Mouse (Mus musculus): ENCODE measurements around the gene Cbx2.

The Cbx2 gene

GRCm38 (mm10) chr11:119035686-119036165 is 13.0 kb downstream of the Cbx2 start:
- peaks cover 1% of the 10 kb centered on the region for H3K27me3 ChIP-seq (ENCODE audit: control insufficient read depth, insufficient read depth, low read length, poor library complexity, severe bottlenecking)
- no peak for DNase-seq (ENCODE audit: low read depth, low spot score)
- peaks cover 3% of the 10 kb centered on the region for H3K36me3 ChIP-seq (ENCODE audit: control insufficient read depth, insufficient read depth, low read length, poor library complexity, severe bottlenecking)

DNA sequence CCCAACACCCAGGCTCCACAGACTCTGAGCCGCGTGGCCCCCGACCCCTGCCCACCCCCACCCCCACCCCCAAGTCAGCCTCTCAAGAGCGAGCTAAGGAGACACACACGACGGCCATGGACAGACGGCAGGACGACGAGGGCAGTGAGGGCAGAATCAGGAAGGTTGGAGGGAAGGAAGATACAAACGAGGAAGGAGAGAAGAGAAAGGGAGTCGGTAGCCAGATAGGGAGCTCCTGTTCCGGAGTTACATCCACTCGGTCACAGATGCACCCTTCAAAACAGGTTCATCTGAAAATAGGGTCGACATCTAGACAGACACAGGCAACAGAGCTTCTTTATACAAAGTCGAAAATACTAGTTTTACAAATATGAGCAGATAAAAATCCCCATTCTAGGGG is 13.7 kb downstream of the Cbx2 start:
- peaks cover 3% of the 10 kb centered on the region for H3K36me3 ChIP-seq (ENCODE audit: control insufficient read depth, insufficient read depth, low read length, poor library complexity, severe bottlenecking)
- DNase-seq (ENCODE audit: low read depth, low spot score): no peak
- peaks cover 1% of the 10 kb centered on the region for H3K27me3 ChIP-seq (ENCODE audit: control insufficient read depth, insufficient read depth, low read length, poor library complexity, severe bottlenecking)

- no peak for DNase-seq (ENCODE audit: low read depth, low spot score)
- Histone ChIP-seq H3K27me3 (ENCODE audit: control insufficient read depth, insufficient read depth, low read length, poor library complexity, severe bottlenecking) (peaks cover 1% of the 10 kb centered on the region), H3K36me3 (ENCODE audit: control insufficient read depth, insufficient read depth, low read length, poor library complexity, severe bottlenecking) (peaks cover 3% of the 10 kb centered on the region)
Observed at GRCm38 (mm10) chr11:119036934-119037779, 14.4 kb downstream of the Cbx2 start.

- Histone ChIP-seq H3K27me3 (ENCODE audit: control insufficient read depth, insufficient read depth, low read length, poor library complexity, severe bottlenecking) (peaks cover 1% of the 10 kb centered on the region), H3K36me3 (ENCODE audit: control insufficient read depth, insufficient read depth, low read length, poor library complexity, severe bottlenecking) (peaks cover 3% of the 10 kb centered on the region)
- no peak for DNase-seq (ENCODE audit: low read depth, low spot score)
Observed at GRCm38 (mm10) chr11:119037780-119038401, 15.1 kb downstream of the Cbx2 start.

- peaks cover 1% of the 10 kb centered on the region for H3K27me3 ChIP-seq (ENCODE audit: control insufficient read depth, insufficient read depth, low read length, poor library complexity, severe bottlenecking)
- peaks cover 3% of the 10 kb centered on the region for H3K36me3 ChIP-seq (ENCODE audit: control insufficient read depth, insufficient read depth, low read length, poor library complexity, severe bottlenecking)
- DNase-seq (ENCODE audit: low read depth, low spot score): no peak
Observed at GRCm38 (mm10) chr11:119038744-119039484, 16.2 kb downstream of the Cbx2 start.

DNA sequence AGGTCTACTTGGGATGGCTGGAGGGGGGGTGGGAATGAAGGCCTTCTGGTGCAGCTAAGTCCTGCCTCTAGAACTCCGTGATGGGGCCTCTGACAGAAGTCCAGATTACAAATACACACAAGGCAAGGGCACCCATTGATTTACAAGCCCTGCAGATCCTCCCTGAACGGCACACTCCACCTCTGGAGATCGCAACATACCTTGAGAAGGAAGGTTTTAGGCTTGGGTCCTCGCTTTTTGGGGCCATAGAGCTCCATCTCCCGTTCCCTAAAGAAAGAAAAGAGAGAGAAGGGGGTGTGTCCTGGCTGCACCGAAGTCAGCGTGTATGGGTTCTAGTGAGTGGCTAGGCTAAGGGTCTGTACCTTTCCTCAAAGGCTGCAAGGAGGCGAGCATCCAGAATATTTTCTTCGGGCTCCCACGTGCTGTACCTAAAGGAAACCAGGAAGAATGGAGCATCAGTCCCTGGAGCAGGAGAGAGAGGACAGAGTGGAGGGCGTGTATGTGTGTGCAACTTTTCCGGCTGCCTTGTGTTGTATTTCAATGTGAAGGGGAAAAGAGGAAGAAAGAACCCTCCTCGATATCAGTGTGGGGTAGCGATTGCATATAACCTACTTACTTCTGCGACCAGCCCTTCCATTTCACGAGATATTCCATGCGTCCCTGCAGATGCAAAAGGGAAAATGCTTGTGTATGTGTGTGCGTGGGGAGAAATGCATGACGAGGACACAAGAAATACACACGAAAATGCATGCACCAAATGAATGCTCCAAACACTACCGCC is 17.2 kb downstream of the Cbx2 start:
- Histone ChIP-seq H3K36me3 (ENCODE audit: control insufficient read depth, insufficient read depth, low read length, poor library complexity, severe bottlenecking) (peaks cover 3% of the 10 kb centered on the region), H3K27me3 (ENCODE audit: control insufficient read depth, insufficient read depth, low read length, poor library complexity, severe bottlenecking) (peaks cover 6% of the 10 kb centered on the region)
- DNase-seq (ENCODE audit: low read depth, low spot score): no peak

DNA sequence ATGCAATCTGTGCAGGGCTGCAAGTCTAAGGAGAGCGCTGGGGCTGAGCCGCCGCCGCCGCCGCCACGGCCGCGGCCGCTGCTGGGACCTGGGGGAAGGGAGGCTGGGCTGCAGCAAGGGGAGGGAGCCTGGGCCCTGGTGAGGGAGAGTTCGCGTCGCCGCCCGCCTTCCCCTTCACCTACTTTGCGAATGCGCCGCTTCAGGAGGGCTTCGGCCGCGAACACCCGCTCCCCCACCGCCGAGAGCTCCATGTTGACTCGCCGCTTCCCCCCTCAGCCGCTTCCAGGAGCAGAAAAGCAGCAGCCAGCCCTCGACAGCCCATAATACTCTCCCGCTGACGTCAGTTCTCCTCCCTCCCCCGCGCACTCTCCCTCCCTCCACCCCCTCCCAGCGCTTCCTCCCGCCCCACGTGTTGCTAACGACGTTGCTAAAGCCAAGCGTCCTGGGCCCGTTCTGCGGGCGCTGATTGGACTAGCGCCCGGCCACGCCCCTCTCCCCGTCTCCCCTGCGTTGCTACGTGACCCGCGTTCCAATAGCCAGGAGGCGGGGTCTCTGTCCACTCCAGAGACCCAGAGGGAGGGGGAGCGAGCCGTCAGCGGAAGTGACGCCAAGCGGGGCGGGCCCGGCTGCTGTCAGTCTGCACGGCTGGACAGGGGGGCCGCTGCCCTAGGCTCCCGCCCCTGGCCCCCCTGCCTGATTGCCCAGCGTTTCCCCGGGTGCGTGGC is 18.0 kb downstream of the Cbx2 start, which contains the start of gene Cbx8:
Gene Cbx8 (minus strand): TSS at position 370 of the 725 bp plus-strand sequence.
- peaks cover 3% of the 10 kb centered on the region for H3K36me3 ChIP-seq (ENCODE audit: control insufficient read depth, insufficient read depth, low read length, poor library complexity, severe bottlenecking)
- DNase-seq (ENCODE audit: low read depth, low spot score): peak; percentile 99
- peaks cover 6% of the 10 kb centered on the region for H3K27me3 ChIP-seq (ENCODE audit: control insufficient read depth, insufficient read depth, low read length, poor library complexity, severe bottlenecking)

DNA sequence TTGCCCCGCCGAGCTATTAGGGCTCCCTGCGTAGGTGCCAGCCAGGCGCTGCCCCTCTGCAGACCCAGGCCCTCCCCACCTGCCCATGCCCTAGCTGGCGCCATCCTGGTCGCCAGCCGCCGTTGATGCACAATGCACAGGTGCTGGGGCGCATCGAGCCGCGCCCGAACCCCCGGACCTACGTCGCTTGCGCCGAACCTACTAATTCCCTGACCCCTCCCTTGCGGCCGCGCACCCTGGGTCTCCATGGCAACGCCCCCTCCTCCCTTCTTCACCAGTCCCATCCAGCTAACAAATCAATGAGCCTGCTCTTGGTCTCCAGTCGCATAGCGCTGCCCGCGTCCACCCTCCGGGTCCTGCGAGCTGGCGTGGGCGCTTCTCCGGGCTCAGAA is 18.6 kb downstream of the Cbx2 start:
- Histone ChIP-seq H3K27me3 (ENCODE audit: control insufficient read depth, insufficient read depth, low read length, poor library complexity, severe bottlenecking) (peaks cover 6% of the 10 kb centered on the region), H3K36me3 (ENCODE audit: control insufficient read depth, insufficient read depth, low read length, poor library complexity, severe bottlenecking) (peaks cover 3% of the 10 kb centered on the region)
- DNase-seq (ENCODE audit: low read depth, low spot score): no peak

GRCm38 (mm10) chr11:119041750-119042465 is 19.1 kb downstream of the Cbx2 start:
- Histone ChIP-seq H3K36me3 (ENCODE audit: control insufficient read depth, insufficient read depth, low read length, poor library complexity, severe bottlenecking) (peaks cover 3% of the 10 kb centered on the region), H3K27me3 (ENCODE audit: control insufficient read depth, insufficient read depth, low read length, poor library complexity, severe bottlenecking) (peaks cover 6% of the 10 kb centered on the region)
- DNase-seq (ENCODE audit: low read depth, low spot score): peak; percentile 67

DNA sequence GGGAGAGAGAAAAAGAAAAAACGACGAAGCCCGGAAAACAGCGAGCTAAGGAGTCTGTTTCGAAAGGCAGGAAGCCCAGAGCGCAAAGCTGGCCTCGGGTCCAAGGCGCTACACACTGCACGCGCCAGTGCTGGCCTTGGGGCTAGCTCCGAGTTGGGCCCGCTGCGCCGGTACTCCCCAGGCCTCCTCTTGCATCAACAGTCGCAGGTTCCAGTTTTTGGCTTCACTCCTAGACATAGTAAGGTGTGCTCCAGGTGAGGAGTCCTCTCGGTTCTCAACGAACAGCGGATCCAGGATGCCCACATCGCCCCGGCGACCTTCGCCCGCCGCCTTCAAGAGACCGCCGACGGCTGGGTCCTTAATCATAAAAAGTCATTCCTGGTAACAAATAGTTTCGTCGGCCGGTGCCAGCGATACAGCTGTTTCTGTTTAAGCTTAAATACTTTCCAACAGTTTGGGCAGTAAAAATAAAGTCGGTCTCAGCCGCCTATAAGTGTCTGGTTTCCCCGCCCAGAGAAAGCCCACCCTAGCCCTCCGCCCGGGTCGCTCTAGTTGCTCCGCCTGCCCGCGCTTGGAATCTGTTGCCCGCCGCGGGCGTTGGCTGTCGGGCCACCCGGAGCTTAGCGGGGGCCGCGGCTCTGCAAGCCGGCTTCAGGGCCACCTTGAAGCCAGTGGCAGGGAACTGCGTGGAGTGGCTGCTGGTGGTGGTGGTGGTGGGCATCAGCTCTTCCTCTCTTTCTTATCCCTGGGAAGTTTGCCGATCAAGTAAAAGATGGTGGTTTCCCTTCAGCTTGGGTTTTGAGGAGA is 19.9 kb downstream of the Cbx2 start:
- Histone ChIP-seq H3K36me3 (ENCODE audit: control insufficient read depth, insufficient read depth, low read length, poor library complexity, severe bottlenecking) (peaks cover 3% of the 10 kb centered on the region), H3K27me3 (ENCODE audit: control insufficient read depth, insufficient read depth, low read length, poor library complexity, severe bottlenecking) (peaks cover 4% of the 10 kb centered on the region)
- DNase-seq (ENCODE audit: low read depth, low spot score): peak; percentile 36

DNA sequence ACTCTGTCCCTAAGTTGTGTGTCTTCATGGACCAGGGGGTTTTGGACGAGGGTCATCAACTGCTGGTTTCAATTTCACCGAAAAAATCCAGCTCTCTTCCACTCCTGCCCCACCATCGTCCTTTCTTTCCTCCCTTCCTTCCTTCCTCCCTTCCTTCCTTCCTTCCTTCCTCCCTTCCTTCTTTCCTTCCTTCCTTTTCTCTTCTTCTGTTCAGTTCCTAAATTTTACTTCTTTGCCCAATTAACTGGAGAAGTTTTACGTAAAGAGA is 20.4 kb downstream of the Cbx2 start:
- peaks cover 3% of the 10 kb centered on the region for H3K36me3 ChIP-seq (ENCODE audit: control insufficient read depth, insufficient read depth, low read length, poor library complexity, severe bottlenecking)
- peaks cover 4% of the 10 kb centered on the region for H3K27me3 ChIP-seq (ENCODE audit: control insufficient read depth, insufficient read depth, low read length, poor library complexity, severe bottlenecking)
- no peak for DNase-seq (ENCODE audit: low read depth, low spot score)

DNA sequence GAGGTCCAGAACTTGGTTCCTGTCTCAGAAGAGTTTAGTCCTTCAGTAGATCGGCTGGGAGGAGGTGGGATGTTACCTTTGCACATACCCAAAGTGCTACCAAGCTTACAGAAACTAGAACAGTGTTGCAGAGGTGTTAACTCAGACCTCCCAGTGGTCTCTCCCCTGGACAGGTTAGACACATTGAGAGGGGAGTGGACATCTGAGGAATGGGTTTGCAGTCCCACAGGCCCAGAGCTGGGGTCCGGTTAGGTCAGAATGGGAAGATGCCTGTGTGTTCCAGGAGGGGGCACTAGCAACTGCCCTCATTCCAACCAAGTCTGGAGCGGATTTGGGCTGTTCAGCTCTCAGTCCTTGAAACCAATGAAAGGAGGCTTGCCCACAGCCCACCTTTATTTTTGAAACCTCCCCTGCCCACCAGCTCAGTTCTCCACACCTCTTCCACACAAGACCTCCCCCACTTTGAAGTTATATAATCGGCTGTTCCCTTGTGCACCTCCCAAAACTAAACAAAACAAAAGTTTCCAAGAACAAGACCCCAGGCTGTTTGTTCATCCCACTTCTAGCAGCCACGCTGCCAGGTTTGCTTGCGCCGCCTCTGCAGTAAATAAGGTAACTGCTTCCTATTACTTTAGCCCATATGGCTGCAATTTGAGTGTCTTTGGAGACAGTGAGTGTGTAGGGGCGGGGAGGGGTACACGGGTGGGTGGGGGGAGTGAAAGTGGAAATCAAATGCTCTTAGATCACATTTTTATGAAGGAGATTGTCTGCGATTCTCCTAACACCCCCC is 21.2 kb downstream of the Cbx2 start:
- no peaks in the 10 kb centered on the region for H3K36me3 ChIP-seq (ENCODE audit: control insufficient read depth, insufficient read depth, low read length, poor library complexity, severe bottlenecking)
- H3K27me3 ChIP-seq (ENCODE audit: control insufficient read depth, insufficient read depth, low read length, poor library complexity, severe bottlenecking): peaks cover 4% of the 10 kb centered on the region
- peak; percentile 57 for DNase-seq (ENCODE audit: low read depth, low spot score)
